Mouse (Mus musculus) midbrain, postnatal 0 days (tissue): ENCODE results near the gene Gm10647. TPM values are rescaled to one million over a fixed set of nuclear protein-coding genes. Genes with fewer than 3 reads are reported as not detected.
"Not testable (repeated sequence)": the region's sequence is repeated elsewhere in the genome, so short reads cannot be mapped to it uniquely, and the experiment has no call there.

Experiments used
- ATAC-seq: fragments of 200-750 bp; cut with Nextera tagmentation; 2 replicates; pipeline ENCODE4 v1.8.0; 2017; ENCODE audit warnings: moderate number of reproducible peaks, mild to moderate bottlenecking, moderate TSS enrichment, moderate library complexity; ENCODE audit not compliant: low FRiP score
- DNase-seq: peaks from one replicate; pipeline ENCODE4 v3.0.0-alpha.2; 2015; ENCODE audit warnings: low spot score
- H3K27ac ChIP-seq: fragments of 300-500 bp; sonication (generic); 2 replicates; pipeline ENCODE4 v1.5.1; 2014; ENCODE audit warnings: low read depth, mild to moderate bottlenecking, low read length, mixed read lengths
- H3K27me3 ChIP-seq: fragments of 300-500 bp; sonication (generic); 2 replicates; pipeline ENCODE4 v1.6.1; 2014; ENCODE audit warnings: low read length, control low read depth, mixed read lengths; ENCODE audit not compliant: insufficient read depth
- H3K36me3 ChIP-seq: fragments of 300-500 bp; sonication (generic); 2 replicates; pipeline ENCODE4 v1.6.1; 2014; ENCODE audit warnings: low read length, control low read depth, mixed read lengths; ENCODE audit not compliant: insufficient read depth
- H3K4me1 ChIP-seq: fragments of 300-500 bp; sonication (generic); 2 replicates; pipeline ENCODE4 v1.6.1; 2014; ENCODE audit warnings: mild to moderate bottlenecking, control low read depth, antibody characterized with exemption, low read length, mixed read lengths; ENCODE audit not compliant: insufficient read depth
- H3K4me2 ChIP-seq: fragments of 300-500 bp; sonication (generic); 2 replicates; pipeline ENCODE4 v1.6.1; 2014; ENCODE audit warnings: low read depth, mild to moderate bottlenecking, low read length, mixed read lengths; ENCODE audit not compliant: poor library complexity, severe bottlenecking
- H3K4me3 ChIP-seq: fragments of 300-500 bp; sonication (generic); 2 replicates; pipeline ENCODE4 v1.5.1; 2014; ENCODE audit warnings: low read depth, mild to moderate bottlenecking, low read length, moderate library complexity
- H3K9ac ChIP-seq: fragments of 300-500 bp; sonication (generic); replicated peaks from 2 replicates; pipeline ENCODE4 v1.6.1; 2014; ENCODE audit warnings: mild to moderate bottlenecking, low read length, moderate library complexity, mixed read lengths; ENCODE audit not compliant: poor library complexity, severe bottlenecking
- H3K9me3 ChIP-seq: fragments of 300-500 bp; sonication (generic); 2 replicates; pipeline ENCODE4 v1.6.1; 2016; ENCODE audit warnings: low read length, control low read depth
- CTCF ChIP-seq: IDR thresholded peaks from 2 replicates; pipeline ENCODE4 v1.5.1; 2016; ENCODE audit warnings: antibody characterized with exemption, mild to moderate bottlenecking
- WGBS: fragments of 180-500 bp; shearing (Covaris S2); extraction: QIAGEN DNeasy Blood & Tissue Kit; methylation state at CpG from one replicate; pipeline ENCODE4 v1.1.7; 2014; 5-methylcytosine and 5-hydroxymethylcytosine counted together
- polyA plus RNA-seq: library from polyadenylated mRNA; unstranded; fragments of >200 nt; fragmentation: Nextera tagmentation; extraction: Ambion mirVana; gene quantifications from 2 replicates; pipeline ENCODE4 v1.2.1, GENCODE M21; 2015
- total RNA-seq: library from RNA; depleted of rRNA; stranded (reverse); fragments of >200 nt; gene quantifications from 2 replicates; pipeline ENCODE4 v1.2.3, GENCODE M21; 2014

The Gm10647 gene
- total and polyA plus RNA-seq, 2 experiments from 2014 or later = 0.17 to 0.60 TPM

DNA sequence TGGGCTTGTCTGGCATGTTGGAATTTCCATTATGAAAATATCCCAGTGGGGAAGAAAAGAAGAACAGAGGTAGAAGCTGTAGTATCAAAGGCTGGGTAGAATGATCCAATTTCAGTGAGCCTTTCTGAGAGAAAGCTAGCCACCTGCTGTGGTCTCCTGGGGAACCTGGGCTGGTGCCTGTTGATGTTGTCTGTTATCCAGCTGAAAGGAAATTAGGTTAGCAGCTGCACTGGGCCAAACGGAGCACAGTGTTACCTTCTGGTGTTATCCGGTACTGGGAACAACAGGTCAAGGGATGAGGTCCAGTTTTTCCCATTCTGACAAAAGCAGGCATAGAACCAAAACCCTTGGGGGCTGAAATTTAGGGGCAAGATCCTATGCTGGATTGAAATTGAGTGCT, 16.6 kb downstream of the Gm10647 start:
- TF ChIP-seq CTCF = no peak
- H3K36me3 ChIP-seq = no peaks in the 10 kb centered on the region

DNA sequence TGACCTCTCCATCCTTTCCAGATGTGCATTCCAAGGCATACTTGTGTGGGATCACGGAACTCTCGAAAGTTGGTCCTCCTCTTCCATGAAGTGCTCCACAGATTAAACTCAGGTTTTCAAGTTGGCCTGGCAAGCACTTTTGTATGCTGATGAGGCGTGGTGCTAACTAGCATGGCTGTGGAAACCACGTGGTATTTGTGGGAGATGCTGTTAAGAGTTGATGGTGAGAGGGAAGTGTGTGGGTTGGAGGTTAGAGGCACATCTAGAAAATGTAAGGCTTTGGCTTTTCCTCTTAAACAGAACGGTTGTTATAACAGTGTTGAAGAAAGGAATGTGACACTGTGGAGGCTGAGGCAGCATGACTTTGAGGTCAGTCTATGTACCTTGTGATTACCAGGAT, 24.2 kb downstream of the Gm10647 start:
- H3K27ac ChIP-seq = no peak overlapping the region
- H3K4me3 ChIP-seq = no peak overlapping the region
- DNase-seq = no peak
- H3K9me3 ChIP-seq = no peaks in the 10 kb centered on the region
- H3K27me3 ChIP-seq = no peaks in the 10 kb centered on the region
- no peak for TF ChIP-seq CTCF
- 82% methylated on average over 5 of the region's 5 CpGs for WGBS
- H3K4me1 ChIP-seq = no peaks in the 10 kb centered on the region
- ATAC-seq = no peak
- H3K4me2 ChIP-seq = no peak overlapping the region
- H3K9ac ChIP-seq = no peak overlapping the region
- no peaks in the 10 kb centered on the region for H3K36me3 ChIP-seq

More for the DNA sequence above, 16.6 kb downstream of the Gm10647 start:
- DNase-seq = no peak
- H3K4me3 ChIP-seq = no peak overlapping the region
- WGBS = 15% methylated on average over 2 of the region's 2 CpGs
- H3K9ac ChIP-seq = no peak overlapping the region
- no peaks in the 10 kb centered on the region for H3K27me3 ChIP-seq
- no peak for ATAC-seq
- no peaks in the 10 kb centered on the region for H3K4me1 ChIP-seq
- no peak overlapping the region for H3K27ac ChIP-seq
- no peaks in the 10 kb centered on the region for H3K9me3 ChIP-seq
- H3K4me2 ChIP-seq = no peak overlapping the region

DNA sequence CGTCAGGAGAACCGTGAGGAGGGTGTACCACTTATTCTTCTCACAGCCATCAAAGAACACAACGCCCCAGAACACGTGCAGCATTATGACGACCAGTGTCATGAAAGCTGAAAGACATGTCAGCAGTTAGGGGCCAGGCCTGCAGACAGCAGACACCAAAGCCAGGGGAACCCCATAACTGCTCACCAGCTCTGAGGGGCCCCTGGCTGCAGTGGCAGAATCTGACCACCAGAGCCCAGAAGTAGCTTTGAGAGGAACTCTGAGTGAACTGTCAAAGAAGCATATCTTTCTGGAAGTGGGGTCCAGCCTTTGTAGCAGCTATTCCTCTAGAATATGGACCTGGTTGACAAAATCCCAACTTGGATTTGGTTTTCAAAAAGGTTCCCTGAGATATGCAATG, 25.4 kb downstream of the Gm10647 start:
- not testable (repeated sequence) for H3K9me3 ChIP-seq, H3K27me3 ChIP-seq, H3K27ac ChIP-seq, H3K36me3 ChIP-seq, H3K4me1 ChIP-seq, DNase-seq, H3K9ac ChIP-seq, H3K4me3 ChIP-seq, H3K4me2 ChIP-seq, ATAC-seq
- no CpG with 5 or more reads among the region's 5 CpGs for WGBS

DNA sequence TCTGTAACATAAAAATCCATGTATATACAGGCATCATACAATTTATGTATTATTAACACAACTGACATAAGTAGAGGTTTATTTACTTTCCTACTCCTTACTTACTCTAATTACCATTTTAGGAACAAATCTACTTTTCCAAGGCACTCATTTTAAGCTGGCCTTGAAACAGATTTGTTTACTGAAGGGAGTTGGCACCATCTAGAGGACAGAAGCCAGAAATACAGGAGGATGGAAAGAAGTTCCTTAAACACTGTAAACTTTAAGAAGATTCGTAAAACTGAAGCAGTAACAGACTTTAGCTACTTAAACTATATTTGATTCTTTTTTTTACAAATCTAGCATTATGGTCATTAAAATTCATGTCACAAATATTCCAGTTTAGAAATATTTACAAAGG, 29.2 kb downstream of the Gm10647 start:
- H3K9me3 ChIP-seq = no peaks in the 10 kb centered on the region
- H3K27ac ChIP-seq = no peak overlapping the region
- peak; percentile 92 for TF ChIP-seq CTCF
- no peaks in the 10 kb centered on the region for H3K27me3 ChIP-seq
- no peaks in the 10 kb centered on the region for H3K4me1 ChIP-seq
- no peak for ATAC-seq
- no peak overlapping the region for H3K4me3 ChIP-seq
- H3K9ac ChIP-seq = no peak overlapping the region
- H3K36me3 ChIP-seq = no peaks in the 10 kb centered on the region
- 38% methylated on average over 1 of the region's 1 CpGs for WGBS
- DNase-seq = peak; percentile 78
- H3K4me2 ChIP-seq = no peak overlapping the region

DNA sequence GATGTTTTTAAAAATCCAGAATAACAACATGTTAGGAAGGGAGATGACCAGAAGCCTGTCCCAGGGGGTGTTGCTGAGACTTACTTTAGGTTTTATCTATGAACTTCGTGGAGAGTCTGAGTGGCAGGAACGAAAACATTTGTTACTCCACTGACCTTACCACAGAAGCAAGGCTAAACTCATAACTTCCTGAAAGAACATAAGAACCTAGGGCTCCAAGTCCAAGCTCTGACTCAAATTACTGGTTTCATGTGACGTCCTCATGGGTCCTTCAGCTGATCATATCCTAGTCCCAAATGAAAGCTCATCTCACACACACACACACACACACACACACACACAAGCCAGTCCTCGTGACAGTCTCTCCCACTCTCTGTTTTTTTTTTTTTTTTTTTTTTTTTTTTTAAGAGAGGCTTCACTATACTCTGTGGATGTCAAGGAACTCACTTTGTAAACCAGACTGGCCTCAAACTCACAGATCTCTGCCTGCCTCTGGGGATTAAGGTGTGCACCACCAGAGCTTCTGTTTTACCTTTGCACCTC, 35.6 kb downstream of the Gm10647 start:
- no peak overlapping the region for H3K4me2 ChIP-seq
- no peak overlapping the region for H3K27ac ChIP-seq
- no peak for ATAC-seq
- 0 out of 2 replicates have a peak, but pooled peaks cover 5% of the 10 kb centered on the region for H3K4me1 ChIP-seq
- H3K4me3 ChIP-seq = no peak overlapping the region
- no peaks in the 10 kb centered on the region for H3K27me3 ChIP-seq
- H3K36me3 ChIP-seq = no peaks in the 10 kb centered on the region
- H3K9ac ChIP-seq = no peak overlapping the region
- no peak for DNase-seq
- H3K9me3 ChIP-seq = no peaks in the 10 kb centered on the region
- WGBS = 70% methylated on average over 4 of the region's 4 CpGs
- no peak for TF ChIP-seq CTCF

DNA sequence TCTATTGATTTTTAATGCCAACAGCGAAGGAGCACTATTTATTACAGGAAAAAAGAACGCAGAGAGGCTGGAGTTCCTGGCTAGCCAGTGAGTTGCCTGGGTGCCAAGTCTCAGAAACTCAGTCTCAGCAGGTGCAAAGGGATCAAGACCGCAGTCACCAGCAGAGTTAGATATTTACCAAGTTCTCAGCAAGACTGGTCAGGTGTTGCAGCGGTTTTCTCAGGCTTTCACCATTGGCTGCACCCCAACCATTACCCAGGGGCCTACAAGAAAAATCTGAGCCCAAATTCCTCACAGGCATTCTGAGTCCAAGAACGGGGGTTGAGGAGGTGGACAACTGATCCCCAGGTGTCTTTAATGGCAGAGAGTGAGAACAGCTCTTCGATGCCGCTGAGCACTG, 37.0 kb downstream of the Gm10647 start:
- Histone ChIP-seq H3K36me3 (no peaks in the 10 kb centered on the region), H3K9ac (no peak overlapping the region), H3K9me3 (no peaks in the 10 kb centered on the region), H3K27me3 (no peaks in the 10 kb centered on the region), H3K4me1 (0 out of 2 replicates have a peak, but pooled peaks cover 5% of the 10 kb centered on the region), H3K4me3 (peak overlapping the region; percentile 59), H3K27ac (no peak overlapping the region), H3K4me2 (peak overlapping the region; percentile 92)
- WGBS = 20% methylated on average over 7 of the region's 7 CpGs
- DNase-seq (peak; percentile 9), ATAC-seq (no peak)
- no peak for TF ChIP-seq CTCF
